Mouse (Mus musculus) liver (tissue): ENCODE measurements around the gene Etnk2.
"Not testable (repeated sequence)": the region's sequence is repeated elsewhere in the genome, so short reads cannot be mapped to it uniquely, and the experiment has no call there.

Experiments
- DNase-seq: peaks from one replicate; pipeline ENCODE4 v3.0.0-alpha.2; 2020; ENCODE audit warnings: mixed read lengths

The Etnk2 gene

DNA sequence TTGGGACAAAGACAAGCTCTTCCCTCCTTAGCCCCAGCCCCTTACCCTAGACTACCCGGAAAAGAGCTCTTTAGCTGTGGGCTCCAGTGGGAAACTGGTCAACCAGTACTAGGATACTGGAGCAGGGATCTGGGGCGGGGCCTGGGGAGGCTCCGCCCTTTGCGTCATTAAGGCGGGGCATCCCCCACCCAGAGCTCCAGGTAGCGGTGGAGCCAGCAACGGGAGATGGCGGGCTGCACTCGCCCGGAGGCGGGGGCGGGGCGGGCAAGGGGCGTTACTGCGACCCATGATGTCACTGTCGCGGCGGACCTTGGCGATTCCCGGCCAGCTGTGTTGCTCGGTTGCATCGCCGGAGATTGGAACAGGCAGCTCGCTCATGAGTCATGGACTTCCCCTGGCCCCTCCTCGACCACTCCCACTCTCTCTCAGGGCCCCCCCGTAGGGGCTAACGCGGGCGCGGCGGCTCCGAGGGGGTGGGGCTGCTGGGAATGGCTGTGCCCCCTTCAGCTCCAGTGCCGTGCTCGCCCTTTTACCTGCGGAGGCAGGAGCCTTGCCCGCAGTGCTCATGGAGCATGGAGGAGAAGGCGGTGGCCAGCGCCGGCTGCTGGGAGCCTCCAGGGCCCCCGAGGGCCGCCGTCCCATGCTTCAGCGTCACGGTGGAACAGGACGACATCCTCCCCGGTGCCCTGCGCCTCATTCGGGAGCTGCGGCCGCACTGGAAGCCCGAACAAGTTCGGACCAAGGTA, at the start of gene Etnk2:
Gene Etnk2, plus strand, starts transcription at position 297 of the 746 bp plus-strand sequence.
- peak; percentile 81 for DNase-seq

DNA sequence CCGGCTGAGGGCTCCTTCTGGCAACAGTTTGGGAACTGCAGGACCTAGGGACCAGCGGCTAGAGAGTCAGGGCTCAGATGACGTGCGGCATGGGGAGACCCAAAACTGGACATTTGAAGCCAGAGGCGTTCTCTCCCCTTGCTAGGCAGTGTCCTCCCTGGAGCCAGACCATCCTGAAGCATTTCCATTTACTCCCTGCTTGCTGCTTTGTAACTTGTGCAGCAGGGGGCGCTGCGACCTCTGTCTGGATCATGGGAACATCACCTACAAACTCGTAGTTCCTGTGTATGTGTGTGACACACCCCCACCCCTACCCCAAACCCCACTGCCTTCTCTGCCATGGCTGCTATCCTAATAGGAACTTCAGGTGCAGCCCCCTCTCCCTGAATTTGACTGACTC, 49.0 kb upstream of the Etnk2 start:
- peak; percentile 57 for DNase-seq

DNA sequence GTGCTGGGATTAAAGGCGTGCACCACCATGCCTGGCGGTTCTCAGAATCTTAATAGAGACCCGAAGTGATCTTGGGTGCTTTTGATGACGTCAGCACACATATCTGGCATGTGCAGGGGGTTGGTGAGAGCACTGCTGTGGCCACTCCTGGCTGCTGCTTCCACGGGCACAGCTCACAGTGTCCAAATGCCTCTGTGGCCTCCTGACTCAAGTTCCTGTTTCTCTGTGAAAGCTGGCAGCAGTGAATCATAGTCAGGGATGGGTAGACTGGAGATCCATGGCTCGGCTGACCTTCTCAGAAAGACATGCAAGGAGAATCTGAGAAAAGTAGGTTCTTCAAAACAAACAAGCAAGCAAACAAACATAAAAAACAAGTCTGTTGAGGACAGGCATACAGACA, 47.6 kb upstream of the Etnk2 start:
- DNase-seq, result no peak

DNA sequence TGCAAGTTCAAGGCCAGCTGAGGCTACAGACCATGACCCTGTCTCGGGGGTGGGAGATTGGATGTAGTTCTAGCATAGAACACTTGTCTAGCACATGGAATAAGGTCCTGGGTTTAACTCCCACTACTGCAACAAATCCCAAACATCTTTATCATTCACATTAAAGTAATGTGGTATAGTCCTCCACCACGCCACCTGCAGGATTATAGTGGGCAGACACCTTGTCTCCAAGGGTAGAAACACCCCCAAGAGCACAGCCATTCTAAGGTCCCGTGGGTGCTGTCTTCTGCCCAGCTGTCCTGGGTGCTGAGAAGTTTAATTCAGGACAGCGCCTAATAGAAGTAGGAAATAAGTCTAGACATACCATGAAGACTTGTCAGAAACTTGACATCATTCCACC, 46.8 kb upstream of the Etnk2 start:
- DNase-seq, result no peak

DNA sequence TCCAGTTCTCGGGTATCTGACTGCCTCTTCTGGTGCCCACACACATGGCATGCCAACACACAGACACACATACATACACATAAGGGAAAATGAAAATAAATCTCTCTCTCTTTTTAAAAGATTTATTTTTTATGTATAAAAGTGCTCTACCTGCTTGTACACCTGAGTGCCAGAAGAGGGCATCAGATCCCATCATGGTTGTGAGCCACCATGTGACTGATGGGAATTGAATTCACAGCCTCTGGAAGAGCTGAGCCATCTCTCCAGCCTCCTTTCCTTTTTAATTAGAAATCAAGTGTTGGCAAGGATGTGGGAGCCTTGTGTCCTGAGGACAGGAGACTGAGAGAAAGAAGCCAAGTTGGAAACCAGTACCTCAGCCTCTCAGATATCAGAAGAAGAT, 46.2 kb upstream of the Etnk2 start:
- no peak for DNase-seq

DNA sequence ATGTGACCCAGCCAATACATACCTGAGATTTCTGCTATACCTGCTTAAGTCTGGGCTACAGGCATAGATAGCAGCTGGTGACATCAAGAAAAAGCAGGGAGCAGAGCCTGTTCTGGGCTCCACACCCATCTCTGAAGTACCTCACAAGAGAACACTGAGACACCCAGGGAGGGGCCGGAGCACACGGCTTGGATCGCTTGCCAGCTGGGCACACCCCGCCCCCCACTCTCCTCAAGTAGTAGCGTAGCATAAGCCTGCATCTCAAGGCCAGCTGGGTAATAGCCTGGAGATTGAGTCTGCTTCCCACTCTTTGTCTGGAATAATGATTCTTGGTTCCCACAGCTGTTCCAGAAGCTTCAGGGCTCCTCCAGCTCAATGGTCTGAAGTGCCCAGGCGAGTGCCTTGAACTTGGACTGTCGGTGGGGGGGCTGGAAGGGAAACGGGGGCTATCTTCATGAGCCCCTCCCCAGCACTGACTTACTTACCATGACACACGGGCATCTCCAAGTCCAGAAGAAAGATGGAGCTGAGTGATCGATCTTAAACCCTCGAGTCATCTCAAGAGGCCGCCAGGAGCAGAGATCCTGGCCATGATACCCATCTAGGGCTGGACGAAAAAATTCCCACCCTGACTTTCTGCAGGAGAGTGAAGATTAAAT, 42.0 kb upstream of the Etnk2 start, which contains the start of gene Kiss1:
Gene Kiss1, plus strand, starts transcription at position 609 of the 659 bp plus-strand sequence.
- no peak for DNase-seq

DNA sequence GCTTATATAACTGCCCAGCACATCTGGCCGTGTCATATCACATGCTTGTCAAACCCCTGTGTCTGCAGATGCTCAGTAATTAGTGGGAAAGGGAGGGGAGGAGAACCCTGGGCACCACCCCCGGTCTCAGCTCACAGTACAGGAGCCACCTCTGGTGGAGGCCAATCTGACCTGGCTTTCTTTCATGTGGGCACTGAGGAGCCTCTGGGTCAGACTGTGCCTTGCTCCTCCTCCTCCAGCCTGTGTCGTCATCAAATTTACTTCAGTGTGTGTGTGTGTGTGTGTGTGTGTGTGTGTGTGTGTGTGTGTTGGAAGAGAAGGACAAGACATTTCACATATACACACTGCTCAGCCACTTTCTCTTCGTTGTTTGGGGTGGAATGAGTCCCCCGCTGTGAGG, 40.0 kb upstream of the Etnk2 start:
- DNase-seq, result no peak

DNA sequence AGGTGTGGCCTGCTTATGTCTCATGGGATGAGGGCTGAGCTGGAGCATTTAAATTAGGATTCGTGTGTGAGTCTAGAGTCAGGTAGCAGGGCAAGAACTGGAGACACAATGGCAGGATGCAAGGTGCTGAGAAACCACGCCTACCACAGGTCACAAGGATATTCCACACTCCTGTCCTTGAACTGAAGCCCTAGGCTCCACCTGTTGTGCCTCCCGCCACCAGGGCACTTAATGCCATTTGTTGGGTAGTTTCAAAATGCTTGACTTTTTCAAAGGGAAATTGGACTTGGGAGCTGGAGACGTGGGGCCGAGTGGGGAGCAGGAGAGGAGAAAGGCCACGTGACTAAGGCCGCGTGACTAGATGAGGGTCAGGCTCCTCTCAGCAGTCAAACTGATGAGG, 37.4 kb upstream of the Etnk2 start:
- DNase-seq, result no peak

DNA sequence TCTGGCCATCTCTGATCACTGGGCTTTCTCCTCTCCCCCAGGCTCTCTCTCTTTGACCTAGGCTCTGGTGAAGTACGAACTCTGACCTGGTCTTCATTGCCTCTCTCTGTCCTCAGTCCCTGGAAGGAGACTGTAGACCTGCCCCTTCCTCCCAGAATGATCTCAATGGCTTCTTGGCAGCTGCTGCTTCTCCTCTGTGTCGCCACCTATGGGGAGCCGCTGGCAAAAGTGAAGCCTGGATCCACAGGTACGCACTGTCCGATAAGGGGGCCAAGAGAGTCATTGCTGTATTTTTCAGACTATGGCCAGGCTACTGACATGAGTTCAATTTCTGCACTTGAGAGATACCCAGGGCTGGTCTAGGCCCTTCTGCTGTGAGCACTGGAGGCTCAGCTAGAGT, 36.3 kb upstream of the Etnk2 start:
- no peak for DNase-seq

DNA sequence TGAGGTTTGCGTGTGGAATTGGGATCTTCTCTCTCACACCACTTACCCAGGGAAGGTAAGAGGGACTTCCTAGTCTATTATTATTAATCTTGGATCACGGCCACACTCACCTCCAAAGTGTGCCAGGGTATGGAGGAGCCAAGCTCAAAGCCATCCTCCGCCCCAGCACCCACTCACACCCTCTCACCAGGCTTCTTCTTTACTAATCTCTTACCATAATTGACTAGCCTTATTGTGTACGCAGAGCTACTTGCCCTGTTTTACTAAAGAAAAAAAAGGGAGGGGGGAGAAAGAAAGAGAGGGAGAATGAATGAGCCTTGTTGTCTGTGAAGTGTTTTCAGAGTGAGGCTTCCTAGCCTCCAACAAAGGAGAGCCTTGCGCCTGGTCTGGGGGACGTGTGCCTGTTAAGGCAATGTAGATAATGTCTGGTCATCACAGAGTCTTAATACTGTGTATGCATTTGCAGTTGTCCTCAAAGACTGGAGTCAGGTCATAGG, 35.0 kb upstream of the Etnk2 start:
- no peak for DNase-seq

DNA sequence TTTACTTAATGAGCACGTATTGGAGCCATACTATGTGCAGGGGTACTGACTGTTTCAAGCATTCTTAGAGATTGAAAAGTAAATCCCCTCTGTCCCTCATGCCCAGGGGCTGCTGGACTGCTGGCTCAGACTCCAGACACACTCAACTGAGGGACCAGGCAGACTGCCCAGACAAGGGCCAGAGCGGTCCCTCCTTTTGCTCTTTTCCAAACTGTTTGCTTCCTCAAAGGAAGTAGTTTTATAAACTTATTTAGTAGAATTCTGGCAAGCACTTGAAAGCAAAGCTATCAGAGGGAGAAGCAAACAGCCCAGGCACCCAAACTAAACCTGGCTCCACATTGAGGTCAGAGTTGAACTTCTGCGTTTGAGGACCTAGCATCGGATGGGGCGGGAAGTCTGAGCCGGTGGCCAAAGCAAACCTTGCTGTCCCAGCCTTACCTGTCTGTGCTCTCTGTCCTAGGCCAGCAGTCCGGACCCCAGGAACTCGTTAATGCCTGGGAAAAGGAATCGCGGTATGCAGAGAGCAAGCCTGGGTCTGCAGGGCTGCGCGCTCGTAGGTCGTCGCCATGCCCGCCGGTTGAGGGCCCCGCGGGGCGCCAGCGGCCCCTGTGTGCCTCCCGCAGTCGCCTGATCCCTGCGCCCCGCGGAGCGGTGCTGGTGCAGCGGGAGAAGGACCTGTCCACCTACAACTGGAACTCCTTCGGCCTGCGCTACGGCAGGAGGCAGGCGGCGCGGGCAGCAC, 34.3 kb upstream of the Etnk2 start:
- peak; percentile 11 for DNase-seq

DNA sequence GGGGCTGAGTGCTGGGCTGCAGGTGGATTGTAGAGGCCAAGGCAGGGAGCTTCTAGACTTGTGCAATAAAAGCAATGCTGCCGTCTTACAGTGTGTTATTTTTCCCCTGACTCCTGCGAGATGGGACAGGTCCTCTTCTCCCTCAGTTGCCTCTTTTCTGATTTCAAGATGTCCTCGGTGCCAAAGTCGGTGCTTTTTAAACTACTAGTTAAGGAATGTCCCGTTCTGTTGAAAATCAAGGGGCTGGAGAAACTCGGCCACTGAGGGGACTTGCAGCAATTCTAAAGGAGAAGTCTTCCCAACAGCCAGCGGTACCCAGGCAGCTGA, 33.8 kb upstream of the Etnk2 start:
- DNase-seq, result no peak

DNA sequence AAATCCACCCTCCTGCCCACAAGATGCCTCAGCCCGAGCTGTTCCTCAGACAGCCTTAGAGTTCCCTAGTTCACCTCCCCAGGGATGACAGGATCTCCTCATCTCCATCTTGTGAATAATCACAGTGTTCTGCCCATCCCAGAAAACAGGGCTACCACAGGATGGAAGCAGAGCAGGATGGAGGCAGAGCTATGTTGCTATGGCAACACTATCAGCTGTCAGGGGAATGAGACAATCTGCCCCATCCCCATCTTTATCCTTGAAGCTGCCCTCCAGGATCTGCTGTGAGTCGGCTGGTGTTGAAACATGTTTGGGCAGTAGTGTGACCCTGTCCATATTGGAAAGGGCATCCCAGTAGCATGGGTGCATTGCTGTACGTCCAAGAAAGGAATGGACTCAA, 32.2 kb upstream of the Etnk2 start:
- DNase-seq, result no peak

DNA sequence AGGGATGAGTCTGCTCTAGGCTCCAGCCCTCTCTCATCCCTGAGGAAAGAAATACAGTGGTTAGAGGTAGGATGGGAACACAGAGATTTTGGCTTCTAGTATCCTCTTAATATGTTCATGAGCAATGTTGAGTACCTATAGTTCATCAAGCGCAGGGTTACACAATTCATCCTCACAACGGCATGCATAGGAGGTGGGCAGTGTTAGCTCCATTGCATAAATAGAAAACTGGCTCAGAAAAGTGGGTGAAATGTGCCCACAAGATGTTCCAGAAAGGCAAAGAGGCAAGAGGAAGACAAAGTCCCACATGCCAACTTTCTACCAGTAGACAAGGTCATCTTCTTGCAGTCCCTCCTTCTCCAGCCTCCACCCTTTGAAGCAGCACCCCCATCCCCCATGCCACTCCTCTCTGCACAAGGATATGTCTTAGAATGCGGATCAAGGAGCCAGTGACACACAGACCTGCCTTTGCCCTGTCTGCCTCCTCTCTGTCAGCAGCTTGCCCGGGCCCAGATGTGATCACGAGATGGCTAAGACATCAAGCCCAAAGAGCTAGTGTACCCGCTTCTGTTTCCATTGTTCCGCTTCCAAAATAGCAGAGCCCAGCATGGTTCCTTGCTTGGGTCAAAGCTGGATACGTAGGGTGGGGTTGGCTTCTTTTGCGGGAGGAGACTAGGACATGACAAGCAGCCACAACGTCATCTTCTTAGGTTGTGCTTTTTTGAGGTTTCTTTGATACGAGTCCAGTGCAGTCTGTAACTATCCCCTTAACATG, 30.5 kb upstream of the Etnk2 start:
- no peak for DNase-seq

DNA sequence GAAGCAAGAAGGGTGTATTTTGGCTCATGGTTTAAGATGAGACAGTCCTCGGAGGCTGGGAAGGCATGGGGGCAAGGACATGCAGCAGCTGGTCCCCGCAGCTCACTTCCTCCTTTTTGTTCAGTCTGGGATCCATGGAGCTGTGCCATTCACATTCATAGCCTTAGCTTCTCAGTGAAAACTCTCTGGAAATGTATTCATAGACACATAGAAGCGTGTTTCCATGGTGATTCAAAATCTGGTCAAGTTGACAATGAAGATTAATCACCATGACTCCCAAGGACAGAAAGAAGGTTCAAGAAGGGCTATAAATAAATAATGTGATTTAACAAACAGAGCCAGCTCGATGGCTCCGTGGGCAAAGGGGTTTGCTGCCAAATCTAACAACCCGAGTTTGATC, 29.4 kb upstream of the Etnk2 start:
- no peak for DNase-seq

DNA sequence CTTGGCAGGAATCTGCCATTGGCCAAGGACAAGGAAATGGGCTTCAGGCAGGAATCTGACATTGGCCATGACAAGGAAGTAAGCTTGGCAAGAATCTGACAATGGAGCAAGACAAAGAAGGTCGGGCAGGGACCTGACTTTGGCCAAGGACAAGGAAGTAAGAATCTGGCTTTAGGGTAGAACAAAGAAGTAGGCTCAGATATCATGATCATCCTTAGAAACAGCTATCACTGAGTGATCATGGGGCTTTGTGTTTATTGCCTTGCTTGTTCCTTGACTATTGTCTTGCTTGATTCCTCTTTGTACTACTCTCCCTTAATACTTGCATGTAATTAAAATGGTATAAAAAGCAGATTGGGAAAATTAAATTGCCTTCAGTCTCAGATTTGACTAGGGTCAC, 23.0 kb upstream of the Etnk2 start:
- not testable (repeated sequence) for DNase-seq

DNA sequence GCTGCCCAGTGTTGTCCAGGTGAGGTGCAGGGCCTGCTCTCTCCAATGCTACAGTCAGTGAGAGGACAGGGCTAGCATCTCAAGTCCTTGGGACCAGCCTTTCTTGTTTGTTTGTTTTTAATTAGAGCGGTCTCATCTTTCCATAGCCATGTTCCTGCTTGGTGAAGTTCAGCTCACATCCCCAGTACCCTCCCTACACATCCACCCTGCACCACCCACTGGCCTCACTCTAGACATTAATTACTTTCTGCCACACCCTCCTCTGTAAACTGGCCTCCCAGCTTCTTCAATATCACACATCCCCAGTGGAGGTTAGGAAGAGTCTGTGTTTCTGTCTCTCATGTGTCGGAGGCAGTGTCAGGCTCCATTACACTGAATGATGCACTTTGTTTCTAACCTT, 19.0 kb upstream of the Etnk2 start:
- DNase-seq, result no peak

DNA sequence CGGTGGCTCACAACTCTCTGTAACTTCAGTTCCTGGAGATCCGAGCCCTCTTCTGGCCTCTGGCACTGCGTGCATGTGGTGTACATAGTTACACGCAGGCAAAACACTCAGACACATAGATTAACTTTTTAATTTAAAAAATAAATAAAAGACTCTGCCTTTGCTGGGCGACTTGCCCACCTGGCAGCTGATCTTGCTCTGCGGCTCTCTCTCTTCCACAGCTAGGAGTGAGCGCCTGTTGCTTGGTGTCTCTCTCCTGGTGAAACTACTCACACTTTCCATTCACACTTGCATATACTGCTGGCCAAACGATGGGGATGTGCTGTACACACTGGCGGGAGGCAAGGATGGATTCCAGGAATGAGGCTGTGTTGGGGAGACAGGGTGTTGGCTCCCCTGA, 16.8 kb upstream of the Etnk2 start:
- no peak for DNase-seq

DNA sequence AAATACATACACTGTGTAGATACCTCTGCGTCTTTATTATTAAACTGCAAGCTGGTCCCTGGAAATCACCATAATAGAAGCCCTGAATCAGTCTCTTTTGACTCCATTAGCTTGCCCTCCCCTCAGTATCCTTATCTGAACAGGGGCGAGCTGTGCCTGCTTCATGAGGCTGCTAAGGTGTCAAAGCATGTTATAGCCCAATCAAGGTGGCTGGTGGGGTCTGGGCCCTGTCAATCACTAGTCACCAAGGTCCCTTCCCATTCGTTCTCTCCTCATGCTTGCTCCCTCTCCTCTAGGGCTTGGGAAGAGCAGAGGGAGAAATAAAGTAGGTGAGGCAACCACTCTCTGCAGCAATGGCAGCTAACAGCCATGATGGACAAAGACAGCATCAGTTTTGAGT, 16.1 kb upstream of the Etnk2 start:
- DNase-seq, result no peak

DNA sequence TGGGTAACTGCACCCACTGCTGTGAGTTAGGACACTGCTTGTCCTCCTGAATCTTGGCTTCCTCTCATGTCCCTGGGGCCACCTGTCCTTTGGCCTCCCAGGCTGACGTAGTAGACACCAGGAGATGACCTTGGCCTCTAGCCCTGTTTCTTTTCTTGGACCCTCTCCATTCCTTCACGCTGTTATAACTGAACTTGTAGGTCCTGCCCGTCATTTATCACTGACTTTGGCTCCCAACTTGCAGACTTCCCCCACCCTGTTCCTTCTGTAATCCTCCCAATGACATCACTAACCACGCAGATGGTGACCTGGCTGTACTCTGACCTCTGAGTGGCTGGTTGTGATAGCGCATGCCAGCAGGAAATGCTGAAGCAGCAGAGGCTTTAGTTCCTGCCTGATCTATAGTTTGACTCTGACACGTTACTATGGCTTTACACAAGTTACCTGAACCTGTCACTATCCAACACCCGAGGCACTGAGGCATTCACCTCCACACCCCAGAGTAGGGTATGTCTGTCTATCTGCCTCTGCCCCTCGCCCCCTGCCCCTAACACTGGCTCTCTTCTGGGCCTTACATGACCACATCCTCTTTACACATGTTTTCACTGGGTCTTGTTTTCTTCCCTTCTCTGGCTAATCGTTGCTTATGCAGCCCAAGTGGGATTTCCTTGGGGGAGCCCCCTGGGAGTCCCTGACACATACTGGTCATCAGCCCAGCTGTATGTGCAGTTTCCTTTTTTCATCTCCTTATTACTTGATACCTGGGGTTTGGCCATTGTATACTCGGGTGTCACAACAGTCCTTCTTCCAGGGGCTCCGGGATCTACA, 15.5 kb upstream of the Etnk2 start:
- no peak for DNase-seq

DNA sequence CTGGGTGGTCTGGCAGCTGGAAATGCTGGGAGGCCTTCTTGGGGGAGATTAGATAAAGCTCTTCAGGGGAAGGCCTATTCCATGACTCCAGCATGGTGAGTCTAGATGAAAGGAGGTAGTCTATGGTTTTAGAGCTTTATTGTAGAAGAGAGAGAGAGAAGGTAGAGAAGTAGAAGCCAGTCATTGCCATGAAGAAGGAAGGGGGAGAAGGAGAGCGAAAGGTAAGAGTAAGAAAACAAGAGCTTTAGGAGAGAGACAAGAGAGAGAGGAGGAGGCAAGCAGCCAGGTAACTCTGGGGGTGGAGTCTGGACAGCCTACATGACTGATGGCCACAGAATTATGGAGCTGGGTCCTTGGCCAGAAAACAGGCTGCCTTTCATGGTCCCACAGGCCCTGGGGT, 13.2 kb upstream of the Etnk2 start, which contains the start of gene Ren1:
Gene Ren1, plus strand, starts transcription at position 301 of the 400 bp plus-strand sequence.
- DNase-seq, result no peak

DNA sequence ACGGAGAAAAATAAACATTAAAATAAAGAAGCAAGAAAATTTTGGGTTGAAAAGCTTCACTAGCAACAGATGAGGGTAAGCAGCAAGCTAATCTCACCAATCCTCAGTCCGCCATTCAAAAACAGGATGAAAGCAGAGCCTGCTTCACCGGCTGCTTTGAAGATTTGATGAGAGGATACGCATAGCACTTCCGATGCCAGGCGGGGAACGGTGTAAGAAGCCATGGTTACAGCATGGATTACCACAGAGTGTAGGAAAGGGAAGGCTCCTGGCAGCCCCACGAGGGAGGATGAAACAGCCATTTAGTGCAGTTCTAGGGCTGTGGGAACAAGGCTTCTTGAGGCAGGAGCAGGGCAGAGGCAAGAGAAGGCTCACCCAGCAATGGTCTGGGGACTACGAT, 11.6 kb upstream of the Etnk2 start:
- no peak for DNase-seq
